Mouse (Mus musculus): ENCODE measurements around the gene Tmsb4x.

The Tmsb4x gene

DNA sequence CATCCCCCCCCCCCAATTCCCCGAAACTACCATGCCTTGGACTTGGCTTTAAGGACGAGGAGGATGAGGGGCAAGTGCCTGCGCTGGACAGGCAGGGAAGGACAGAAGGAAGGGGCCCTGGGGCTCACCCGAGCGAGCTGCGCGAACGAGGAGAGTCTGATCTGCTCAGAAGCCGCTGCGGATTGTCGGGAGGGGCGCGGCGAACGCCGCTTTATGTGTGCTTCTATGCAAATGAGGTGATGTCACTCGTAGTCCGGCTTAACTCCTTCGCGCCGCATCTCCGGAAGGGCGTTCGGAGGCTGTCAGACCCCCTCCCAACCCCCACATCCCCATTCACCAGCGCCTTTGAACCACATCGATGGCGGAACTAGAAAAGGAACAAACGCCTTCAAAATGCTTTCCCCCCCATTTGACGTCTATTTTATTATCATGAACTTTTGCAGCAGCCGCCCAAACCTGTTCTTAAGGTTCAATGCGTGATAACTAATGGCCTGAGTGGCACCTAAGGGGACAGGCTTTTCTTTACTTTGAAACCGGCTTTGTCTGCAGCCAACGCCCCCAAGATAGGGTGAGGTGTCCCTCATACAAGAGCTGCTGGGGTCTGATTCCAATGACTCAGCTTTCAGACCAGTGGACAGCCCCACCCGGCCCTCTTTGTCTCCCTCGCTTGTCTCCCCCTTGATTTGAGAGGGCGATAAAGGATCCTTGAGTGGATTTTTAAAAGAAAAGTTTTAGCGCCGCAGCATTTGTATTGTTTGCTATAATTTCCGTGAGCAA, at the start of gene Tmsb4x:
Gene Tmsb4x, minus strand, starts transcription at position 338 of the 777 bp plus-strand sequence.
- peak; percentile 65 for DNase-seq (ENCODE audit: low spot score)

DNA sequence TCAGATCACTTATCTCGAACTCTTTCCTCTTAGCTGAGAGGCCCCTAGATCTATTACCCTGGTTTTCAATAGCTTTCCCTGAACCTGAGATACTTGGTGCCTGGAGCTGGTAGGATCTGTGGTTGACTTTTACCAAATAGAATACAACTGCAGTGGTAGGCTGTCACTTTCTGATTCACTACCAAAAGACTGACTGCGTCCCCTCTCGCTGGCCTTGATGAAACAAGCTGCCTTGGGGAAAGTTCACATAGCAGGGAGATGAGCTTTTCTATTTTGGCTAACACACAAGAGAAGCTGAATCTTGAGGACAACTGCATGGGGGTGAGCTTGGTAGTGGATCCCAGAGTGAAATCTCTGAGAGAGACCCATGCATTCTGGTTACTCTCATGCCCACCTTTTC, 32.6 kb upstream of the Tmsb4x start:
- no peak for DNase-seq (ENCODE audit: low spot score)

DNA sequence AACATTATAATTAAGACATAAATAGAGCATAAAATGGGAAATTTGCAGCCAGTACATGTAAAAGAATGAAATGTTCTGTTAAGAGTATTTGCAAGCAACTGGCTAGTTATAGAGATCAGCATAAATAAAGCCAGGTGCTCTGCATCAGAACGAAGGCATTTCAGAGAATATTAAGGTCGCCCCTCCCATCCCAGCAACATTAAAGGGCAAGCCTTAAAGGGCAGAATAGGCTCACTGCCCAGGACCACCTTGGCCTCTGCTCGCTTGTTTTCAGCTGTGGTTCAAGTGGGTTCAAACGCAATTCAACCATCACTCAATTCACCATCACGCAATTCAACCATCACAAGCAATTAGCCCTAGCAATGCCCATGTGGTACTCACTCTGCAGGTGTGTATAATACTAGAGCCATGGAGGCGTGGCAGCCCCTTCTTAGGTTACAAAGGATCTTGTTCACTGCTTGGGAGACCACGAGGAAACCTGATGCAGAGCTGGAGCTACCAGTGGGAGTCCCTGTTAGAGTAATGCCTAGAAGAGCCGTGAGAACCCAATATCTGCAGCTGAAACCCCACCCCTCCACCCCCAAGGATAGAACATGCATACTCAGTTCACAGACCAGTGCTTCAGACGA, 30.3 kb upstream of the Tmsb4x start:
- DNase-seq (ENCODE audit: low spot score), result no peak

DNA sequence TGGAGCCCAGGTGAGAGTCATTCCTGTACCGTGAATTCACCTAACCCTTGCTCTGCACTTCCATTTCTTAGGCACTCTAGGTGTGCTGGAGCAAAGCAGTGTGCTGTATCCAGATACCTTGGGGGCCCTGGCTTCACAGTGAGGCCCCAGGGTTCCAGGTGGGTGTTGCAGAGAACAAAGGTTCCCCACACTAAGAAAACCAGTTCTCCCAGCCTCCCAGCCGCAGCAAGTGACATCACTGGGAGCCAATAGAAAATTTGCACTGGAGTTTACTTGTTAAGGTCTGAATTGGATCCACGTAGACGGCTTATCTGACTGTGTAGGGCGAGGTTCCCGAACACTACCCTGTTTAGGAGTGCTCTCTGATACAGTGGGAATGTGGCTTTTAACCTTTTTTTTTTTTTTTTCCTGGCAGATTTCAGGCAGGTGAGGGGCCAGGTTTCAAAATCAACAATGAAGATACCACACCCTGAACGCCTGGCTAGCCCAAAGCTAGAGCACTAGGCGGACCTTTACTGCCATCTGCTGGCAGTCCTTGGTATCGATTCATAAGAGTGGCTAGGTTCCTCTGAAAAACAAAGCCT, 24.1 kb upstream of the Tmsb4x start:
- DNase-seq (ENCODE audit: low spot score), result no peak

DNA sequence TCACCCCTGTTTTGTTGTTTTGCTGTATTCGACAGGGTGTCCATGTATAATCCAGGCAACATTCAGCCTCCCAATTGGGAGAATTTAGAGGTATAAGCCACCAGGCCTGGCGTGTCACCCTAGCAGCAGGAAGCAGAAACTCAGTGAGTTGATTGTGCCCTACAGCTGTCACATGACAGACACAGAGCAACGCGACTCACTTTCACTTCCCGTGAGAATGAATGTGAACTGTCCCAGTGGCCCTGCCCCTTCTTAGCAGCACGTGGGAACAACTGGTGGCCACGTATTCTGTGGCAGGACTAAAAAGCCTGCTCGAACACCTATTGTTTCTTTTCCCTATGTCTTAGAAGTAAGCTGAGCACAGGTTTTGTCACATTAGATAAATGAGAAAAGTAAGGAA, 22.0 kb upstream of the Tmsb4x start:
- no peak for DNase-seq (ENCODE audit: low spot score)

DNA sequence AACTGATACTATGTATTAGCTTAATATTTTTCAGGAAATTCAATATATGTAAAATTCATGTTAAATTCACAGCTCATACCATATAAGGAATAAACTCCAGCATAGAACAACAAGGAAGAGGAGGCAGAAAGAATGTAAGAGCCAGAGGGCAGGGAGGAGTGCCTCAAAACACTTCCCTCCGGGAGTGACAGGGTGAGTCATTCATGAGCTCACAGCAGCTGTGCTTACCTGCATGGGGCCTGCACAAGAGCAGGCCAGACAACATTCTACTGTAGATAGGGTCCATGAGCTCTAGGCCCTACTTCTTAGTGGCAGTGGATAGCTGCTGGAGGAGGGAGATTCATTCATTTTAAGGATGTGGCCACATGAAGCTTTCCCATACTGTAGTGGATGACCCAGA, 20.7 kb upstream of the Tmsb4x start:
- DNase-seq (ENCODE audit: low spot score), result no peak

DNA sequence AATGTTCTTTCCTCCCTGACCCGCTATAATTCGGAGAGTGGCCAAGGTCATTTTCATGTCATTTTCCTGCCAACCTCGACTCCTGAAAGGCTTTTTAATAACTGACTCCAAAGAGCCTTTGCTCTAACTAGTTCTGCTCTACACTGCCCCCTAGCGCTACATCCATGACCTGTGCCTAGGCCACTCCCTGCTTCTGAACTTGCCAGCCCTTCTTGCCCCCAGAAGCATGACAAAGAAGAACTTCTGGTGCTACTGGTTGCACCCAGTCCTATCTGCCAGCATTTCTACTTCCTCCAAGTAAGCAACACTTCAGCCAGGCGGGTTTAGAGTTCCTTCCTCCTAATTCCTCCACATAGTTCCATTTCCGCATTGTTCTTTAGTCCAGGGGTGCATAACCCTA, 20.1 kb upstream of the Tmsb4x start:
- DNase-seq (ENCODE audit: low spot score), result no peak

DNA sequence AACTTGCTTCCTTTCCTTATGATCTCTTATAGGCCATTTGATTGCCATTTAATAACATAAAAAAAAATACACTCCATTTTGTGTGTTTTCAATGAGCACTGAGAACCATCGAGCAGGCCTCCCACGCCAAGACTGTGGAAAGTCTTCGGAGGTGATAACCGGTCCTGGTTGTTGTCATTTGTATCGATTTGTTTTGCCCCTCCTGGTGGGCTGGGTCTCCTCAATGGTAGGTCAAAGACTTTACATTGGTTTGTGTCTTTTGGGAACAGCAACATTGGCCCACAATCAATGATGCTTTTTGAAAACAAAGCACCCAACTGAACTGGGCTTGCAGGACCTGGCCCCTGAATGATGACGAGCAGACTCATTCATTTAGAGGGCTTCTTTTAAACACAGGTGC, 18.6 kb upstream of the Tmsb4x start:
- no peak for DNase-seq (ENCODE audit: low spot score)

DNA sequence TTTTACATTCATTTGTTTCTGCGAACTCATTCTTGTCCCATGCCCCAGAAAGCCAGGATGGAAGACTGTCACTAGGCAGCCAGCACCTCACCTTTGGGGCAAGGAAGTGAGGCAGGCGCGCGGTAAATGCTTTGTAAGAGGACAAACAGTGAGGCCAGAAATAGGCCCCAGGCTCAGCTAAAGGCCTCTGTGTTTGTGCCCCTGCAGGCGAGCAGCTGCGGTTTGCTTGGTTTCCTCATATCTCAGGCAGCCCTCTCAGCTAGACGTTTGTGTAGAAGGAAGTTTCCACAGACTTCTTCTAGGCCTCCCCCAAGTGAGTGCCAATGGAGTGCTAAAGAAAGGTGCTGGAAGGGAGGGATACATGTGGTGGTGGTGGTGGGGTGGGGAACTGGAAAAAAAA, 18.0 kb upstream of the Tmsb4x start:
- DNase-seq (ENCODE audit: low spot score), result no peak

DNA sequence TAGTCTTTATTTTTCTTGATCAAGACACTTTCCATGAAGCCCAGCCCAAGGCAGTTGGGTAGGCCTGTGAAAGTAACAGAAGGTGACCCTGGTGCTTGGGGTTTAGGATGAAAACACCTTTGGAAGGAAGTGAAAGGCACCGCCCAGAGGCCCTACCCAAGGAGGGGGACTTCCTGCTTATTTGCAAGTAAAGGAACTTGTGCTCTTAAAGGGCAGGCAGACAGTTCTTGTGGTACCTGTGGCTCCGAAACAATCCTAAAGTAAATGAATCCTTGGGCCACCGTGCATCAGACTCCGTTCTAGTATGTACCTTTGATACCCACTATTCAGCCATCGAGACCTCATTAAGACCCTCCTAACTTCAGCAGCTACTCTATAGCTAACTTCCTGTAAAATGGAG, 17.5 kb upstream of the Tmsb4x start:
- no peak for DNase-seq (ENCODE audit: low spot score)

DNA sequence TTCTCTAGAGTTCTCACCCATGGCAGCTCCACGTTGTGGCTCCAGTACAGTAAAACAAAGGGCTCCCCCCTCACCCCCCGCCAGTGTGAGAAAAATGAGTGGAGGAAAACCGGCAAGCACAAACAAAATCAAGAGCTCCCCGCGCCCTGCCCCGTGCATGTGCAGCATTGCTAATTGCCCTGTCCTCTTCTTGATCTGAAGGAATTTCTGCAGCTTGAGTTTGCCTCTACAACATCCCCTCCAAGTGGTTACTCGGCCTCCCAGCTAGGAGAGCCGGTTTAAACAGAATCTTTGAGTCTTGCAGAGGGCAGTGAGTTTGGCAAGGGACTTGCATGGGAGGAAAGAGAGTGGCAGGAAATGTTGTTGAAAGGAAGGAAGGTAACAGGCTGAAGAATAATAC, 3.6 kb upstream of the Tmsb4x start:
- DNase-seq (ENCODE audit: low spot score), result no peak

DNA sequence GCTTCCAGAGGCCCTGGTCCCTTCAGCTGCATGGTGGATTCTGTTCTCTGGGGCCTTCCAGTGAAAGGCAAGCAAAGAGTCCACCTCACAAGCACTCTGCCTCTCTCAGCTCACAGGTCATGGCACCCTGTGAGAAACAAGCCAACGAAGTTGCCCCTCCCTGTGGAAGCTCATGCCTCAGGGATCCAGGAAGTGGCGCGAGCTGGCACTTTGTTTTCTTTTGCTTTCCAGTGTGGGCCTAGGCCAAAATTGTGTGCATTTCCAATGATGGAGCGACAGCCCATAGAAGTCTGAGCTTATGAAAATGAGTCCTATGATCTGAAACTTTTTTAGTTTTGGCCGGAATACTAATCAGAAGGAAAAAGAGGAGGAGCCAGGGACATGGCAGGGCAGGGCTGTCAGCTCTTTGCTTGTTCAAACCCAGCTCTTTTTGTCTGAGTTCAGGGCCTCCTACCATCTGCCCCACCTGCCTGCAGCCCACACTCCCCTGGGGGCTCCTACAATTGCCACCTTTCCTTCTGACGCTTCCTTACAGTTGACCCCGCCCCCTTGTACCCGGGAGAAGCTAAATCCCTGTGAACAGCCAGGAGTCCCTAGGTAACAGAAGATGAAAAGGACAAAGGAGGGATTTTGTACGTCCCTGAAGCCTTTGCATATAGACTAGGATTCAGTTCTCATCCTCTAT, 2.9 kb upstream of the Tmsb4x start:
- no peak for DNase-seq (ENCODE audit: low spot score)

DNA sequence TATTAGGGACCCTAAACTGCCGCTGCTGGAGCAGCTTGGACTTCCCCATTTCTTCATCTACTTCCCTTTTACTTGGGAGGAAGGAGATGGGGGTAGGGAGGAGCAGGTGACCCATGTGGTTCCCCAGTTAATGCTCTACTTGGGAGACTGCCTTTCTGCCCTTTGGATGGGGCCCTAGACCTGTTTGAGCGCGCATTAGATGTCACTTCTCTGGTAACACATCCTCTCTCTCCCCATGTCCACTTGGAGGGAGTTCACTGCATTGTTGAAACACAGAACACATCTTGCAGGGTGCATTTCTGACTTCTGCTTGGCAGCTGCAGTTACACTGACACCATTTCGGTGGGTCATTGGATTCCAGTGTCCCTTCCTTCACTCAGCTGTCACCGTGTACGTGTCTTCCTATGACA, 1.2 kb upstream of the Tmsb4x start:
- no peak for DNase-seq (ENCODE audit: low spot score)

DNA sequence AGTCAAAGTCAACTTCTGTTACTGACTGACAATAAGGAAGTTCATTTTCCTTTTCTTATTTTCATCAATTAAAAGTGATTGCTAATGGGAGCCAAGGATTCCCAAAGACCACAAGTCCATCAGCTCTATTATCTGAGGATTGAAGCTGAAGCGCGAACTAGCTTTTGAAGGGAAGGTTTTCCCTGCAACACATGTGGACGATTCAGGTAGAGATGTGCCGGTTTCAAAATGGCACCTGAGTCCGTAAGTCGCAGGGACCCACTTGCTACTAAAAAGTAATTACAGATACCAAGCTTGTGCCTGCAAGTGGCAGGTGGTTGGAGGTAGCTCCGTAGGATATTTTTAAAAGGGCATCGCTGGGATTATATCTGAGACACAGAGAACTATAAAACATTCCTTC, 713 bp upstream of the Tmsb4x start:
- no peak for DNase-seq (ENCODE audit: low spot score)

DNA sequence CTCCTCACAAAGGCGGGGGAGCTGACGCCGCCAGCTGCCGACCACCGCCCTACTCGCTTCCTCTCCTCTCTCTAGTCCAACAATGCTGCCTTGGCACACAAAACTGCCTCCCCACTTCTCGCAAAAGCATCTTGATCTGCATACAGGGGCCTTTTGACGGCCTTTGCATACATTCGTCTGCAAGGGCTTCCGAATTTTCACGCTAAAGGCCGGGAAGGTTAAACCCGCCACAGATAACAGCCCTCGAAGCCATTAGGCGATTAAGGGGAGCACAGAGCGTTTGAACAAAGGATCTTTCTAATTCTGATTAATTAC, 652 bp downstream of the Tmsb4x start:
- DNase-seq (ENCODE audit: low spot score), result no peak

DNA sequence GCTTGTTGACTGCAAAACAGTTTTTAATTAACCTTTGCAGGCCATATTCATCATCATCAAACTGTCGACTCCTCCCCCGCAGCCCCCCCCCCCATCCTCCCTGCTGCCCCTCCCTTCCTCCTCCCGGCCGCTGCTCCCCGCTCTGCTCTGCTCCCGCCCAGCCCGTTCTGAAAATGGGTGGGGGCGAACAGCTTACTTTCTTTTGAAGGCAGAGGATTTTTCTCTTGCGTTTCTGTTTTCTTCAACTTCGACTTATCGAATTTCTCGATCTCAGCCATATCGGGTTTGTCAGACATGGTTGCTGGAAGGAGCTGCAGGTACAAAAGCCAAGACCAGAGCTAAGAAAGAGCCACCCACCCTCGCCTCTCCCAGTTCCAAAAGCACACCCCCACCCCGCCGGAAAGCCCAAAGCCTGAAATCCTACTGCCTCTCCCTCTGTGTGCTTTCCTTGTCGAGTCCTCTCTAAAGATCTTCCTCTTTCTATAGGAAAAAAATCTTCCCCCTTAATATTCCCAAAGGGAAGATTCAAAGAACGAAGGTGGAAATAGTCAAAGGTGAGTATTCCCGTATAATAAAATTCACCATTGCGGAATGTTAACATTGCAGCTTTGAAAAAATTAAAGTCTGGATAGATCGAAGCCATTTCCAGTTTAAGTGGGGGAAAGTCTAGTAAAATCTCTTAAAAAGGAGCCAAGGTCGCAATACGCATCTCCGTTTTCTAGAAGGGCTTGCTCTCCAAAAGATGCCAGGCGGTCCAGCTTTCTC, 1.2 kb downstream of the Tmsb4x start:
- DNase-seq (ENCODE audit: low spot score), result no peak

DNA sequence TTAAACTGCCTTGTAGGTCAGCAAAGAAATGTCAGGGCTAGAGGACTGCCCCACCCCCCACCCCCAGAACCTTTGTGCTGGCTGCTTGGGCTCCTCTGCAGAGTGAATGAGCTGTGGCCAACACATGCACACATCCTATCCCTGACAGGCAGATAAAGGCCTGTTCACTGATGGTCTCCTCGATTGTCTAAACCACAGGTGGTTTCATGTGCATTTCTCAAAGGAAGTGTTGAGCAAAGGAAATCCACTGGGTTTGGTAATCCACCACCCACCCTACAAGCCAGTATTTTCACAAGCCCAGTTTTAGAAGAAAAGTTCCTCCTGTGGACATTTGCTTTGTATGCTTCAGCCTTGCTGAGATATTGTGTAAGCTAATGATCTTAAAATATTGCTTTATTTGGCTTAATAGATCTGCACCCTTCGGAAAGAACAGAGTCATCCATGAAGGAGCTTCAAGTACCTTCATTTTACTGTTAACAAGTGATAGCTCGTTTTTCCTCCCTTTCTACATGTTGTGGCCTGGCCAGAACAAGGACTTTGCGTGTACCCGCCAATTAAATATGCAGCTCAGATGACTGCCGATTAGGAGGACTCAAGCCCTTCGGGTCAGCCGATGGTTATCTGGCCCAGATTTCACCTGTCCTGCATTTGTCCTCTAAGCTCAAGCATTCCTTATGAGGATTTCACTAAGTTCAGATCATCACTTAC, 3.1 kb downstream of the Tmsb4x start:
- DNase-seq (ENCODE audit: low spot score), result no peak

DNA sequence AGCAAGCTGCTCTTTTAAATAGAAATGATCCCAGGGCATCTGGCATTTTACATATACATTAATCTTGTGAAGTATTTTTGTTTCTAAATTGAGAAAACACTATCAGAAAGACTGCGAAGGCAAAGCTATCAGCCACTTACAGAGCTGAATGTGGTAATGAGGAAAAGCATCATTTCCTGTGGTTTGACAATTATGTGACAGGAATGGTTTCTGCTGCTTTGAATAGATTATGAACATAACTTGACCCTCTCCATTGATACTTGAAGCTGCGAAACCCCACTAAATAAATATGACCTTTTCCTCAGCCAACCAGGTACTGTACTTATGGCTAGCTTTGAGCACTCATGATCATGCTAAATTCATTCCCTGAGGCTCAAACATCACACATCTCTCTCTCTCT, 7.8 kb downstream of the Tmsb4x start:
- DNase-seq (ENCODE audit: low spot score), result no peak

DNA sequence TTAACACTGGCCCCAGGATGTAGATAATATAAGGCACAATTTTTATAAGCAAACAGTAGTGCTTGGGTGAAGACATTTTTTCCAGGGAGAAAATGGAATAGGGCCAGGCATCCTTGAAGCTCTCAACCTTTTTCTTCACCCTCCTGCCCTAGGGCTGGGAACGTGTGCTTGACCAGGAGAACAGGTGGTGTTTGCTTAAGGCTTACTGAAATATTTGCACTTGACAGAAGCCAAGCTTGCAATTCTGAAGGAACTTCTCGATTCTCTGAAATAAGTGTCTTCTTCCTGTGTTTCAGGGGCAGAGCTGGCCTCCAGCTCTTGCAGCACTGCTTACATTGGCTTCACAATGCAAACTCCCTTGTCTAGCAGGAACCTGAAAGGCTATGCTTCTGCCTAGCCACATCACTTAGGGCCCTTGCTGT, 13.9 kb downstream of the Tmsb4x start:
- no peak for DNase-seq (ENCODE audit: low spot score)

DNA sequence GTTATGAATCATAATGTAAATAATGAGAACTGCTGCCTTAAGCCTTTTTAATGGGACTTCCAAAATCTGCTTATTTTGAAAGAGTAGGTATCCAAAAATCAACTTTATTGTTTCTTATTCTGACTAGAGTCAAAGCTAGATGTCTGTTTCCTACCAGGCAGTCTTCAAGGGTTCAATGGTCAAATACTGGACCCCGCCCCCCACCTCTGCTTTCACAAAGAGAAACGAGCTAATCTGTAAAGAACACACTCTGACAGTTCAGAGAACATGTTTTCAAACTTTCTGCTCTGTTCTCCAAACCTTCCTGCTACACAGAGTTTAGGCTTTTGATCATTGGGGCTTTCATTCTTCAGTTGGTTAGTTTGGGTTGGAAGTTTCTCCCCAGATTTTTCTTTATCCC, 22.8 kb downstream of the Tmsb4x start:
- no peak for DNase-seq (ENCODE audit: low spot score)

DNA sequence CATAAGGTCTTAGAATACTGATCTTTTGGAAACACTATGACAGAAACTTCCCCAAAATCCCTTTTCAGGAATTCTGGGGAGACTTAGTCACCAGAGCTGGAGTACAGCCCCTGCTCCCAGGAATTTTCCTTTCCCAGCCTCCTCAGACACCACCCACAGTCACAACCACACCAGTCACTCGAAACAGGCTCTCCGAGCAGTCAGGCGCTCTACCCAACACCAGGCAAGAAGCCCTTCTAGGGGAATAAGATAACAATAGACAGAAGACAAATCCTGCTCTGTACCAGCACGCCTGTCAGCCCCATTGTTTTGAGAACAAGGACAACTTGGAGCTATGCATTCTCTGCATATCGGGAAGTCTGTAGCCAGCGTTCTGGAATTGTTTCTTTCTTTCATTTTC, 25.6 kb downstream of the Tmsb4x start:
- no peak for DNase-seq (ENCODE audit: low spot score)

DNA sequence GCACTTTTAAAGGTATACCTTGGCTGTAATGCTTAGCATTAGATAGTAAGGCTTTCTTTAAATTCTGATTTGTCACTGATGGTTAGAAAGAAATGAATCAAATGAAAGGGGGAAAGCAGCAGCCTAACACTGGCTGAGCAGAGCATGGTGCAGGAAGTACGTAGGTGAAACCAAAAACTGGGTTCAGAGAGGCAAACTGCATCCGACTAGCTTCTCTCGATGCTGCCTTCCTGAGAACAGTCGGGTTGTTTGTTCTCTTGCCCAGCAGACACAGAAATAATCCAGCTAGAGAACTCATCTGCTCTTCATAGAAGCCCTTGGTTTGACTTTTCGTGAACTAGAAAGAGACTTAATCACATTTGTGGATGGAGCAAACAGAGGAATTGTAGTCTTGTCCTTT, 26.7 kb downstream of the Tmsb4x start:
- no peak for DNase-seq (ENCODE audit: low spot score)
